Mouse (Mus musculus): ENCODE data around the gene Cavin2. TPM values are rescaled to one million over a fixed set of nuclear protein-coding genes. Genes with fewer than 3 reads are reported as not detected.

The Cavin2 gene
- total and polyA plus RNA-seq, 3 experiments: not detected

- no peak overlapping the region for H3K4me2 ChIP-seq (ENCODE audit: insufficient read depth, low read depth, poor library complexity, severe bottlenecking)
- H3K36me3 ChIP-seq (replicated peaks in 1 of 2; ENCODE audit: control insufficient read depth in 1 of 2, insufficient read depth in 1 of 2, low read length in 1 of 2): no peaks in the 10 kb centered on the region
- no peak overlapping the region for H3K27ac ChIP-seq (ENCODE audit: insufficient read depth, low read depth)
- no peaks in the 10 kb centered on the region for H3K79me2 ChIP-seq (replicated peaks; ENCODE audit: control insufficient read depth, extremely low read depth, insufficient read depth, poor library complexity, severe bottlenecking)
- H3K9ac ChIP-seq (ENCODE audit: insufficient read depth, low read depth): no peak overlapping the region
- H3K4me1 ChIP-seq (ENCODE audit: control insufficient read depth in 1 of 2, insufficient read depth in 2 of 2): no peaks in the 10 kb centered on the region
- dilution Hi-C loops (cut with MboI; ENCODE audit: extremely low pct_ligation_motif_present, extremely low pct_unique_long_range_greater_than_20kb, low sequenced_read_pairs) (no loop called here), in situ Hi-C loops (cut with MboI; ENCODE audit: low pct_ligation_motif_present, low pct_unique_long_range_greater_than_20kb, low sequenced_read_pairs) (no loop called here)
- H3K4me3 ChIP-seq (replicated peaks in 1 of 3; ENCODE audit: low read depth in 2 of 3, low read length in 2 of 3, poor library complexity in 1 of 3): no peak overlapping the region
- TF ChIP-seq NELFE (IDR thresholded peaks at IDR 0.05; ENCODE audit: low read depth, low read length): no peak
- DNase-seq (ENCODE audit: extremely low read depth): no peak
- H3K27me3 ChIP-seq (replicated peaks): no peaks in the 10 kb centered on the region
- H3K9me3 ChIP-seq (replicated peaks; ENCODE audit: low read length): no peaks in the 10 kb centered on the region
These were observed 18.1 kb downstream of the Cavin2 start for GRCm38 (mm10) chr1:51307056-51307455.

DNA sequence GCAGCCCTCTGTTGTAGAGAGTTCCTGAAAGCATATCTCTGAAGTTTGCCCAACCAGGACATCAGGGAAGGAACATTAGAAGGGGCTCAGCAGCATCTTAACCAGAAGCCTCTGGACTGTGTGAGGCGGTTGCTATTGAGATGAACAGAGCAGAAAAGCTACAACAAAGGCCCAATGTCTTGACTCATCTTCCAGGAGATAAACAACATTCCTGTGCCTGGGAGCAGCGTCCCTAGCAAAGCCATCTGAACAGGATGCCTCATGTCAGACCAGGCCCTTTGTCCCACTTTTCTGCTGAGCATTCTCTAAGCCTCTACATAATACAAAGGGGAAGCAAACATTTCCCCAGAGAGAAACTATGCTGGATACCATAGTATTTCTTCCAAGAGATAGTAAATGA is 26.6 kb downstream of the Cavin2 start:
- dilution Hi-C loops (cut with MboI; ENCODE audit: extremely low pct_ligation_motif_present, extremely low pct_unique_long_range_greater_than_20kb, low sequenced_read_pairs) (no loop called here), in situ Hi-C loops (cut with MboI; ENCODE audit: low pct_ligation_motif_present, low pct_unique_long_range_greater_than_20kb, low sequenced_read_pairs) (no loop called here)
- Histone ChIP-seq H3K4me1 (ENCODE audit: control insufficient read depth in 1 of 2, insufficient read depth in 2 of 2) (no peaks in the 10 kb centered on the region), H3K27ac (ENCODE audit: insufficient read depth, low read depth) (no peak overlapping the region), H3K27me3 (replicated peaks) (no peaks in the 10 kb centered on the region), H3K9me3 (replicated peaks; ENCODE audit: low read length) (no peaks in the 10 kb centered on the region), H3K36me3 (replicated peaks in 1 of 2; ENCODE audit: control insufficient read depth in 1 of 2, insufficient read depth in 1 of 2, low read length in 1 of 2) (no peaks in the 10 kb centered on the region), H3K4me3 (replicated peaks in 1 of 3; ENCODE audit: low read depth in 2 of 3, low read length in 2 of 3, poor library complexity in 1 of 3) (no peak overlapping the region), H3K9ac (ENCODE audit: insufficient read depth, low read depth) (no peak overlapping the region), H3K79me2 (replicated peaks; ENCODE audit: control insufficient read depth, extremely low read depth, insufficient read depth, poor library complexity, severe bottlenecking) (no peaks in the 10 kb centered on the region), H3K4me2 (ENCODE audit: insufficient read depth, low read depth, poor library complexity, severe bottlenecking) (no peak overlapping the region)
- TF ChIP-seq IRF4 (IDR thresholded peaks at IDR 0.05; ENCODE audit: low read depth, low read length): no peak
- no peak for TF ChIP-seq MAX (IDR thresholded peaks at IDR 0.05; ENCODE audit: low read length)
- no peak for TF ChIP-seq POLR2A (IDR thresholded peaks at IDR 0.05; ENCODE audit: low read depth, low read length)
- TF ChIP-seq KAT2A (IDR thresholded peaks at IDR 0.05; ENCODE audit: insufficient replicate concordance, low read length): no peak
- no peak for TF ChIP-seq ZNF384 (IDR thresholded peaks at IDR 0.05; ENCODE audit: low read depth, low read length)
- DNase-seq (ENCODE audit: extremely low read depth): no peak

DNA sequence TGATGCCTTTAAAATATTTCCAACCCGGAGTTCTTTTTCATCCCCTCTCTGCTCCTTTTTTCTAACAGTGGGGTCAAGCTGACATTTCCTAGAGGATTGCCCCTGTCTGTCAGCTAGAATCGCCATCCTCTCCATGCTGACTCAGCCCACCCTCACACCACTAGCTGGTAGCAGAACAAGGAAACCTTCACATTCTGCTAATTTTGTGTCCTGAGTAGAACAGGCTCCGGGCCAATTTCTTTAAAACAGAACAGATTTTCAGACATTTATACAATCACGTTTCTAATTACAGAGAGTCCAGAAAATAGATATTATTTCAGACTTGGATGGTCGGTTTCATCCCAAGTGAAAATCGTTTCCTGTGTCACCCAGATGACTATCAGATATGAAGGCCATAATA is 34.6 kb downstream of the Cavin2 start:
- Histone ChIP-seq H3K9ac (ENCODE audit: insufficient read depth, low read depth) (no peak overlapping the region), H3K27ac (ENCODE audit: insufficient read depth, low read depth) (no peak overlapping the region), H3K4me2 (ENCODE audit: insufficient read depth, low read depth, poor library complexity, severe bottlenecking) (no peak overlapping the region), H3K4me3 (replicated peaks in 1 of 3; ENCODE audit: low read depth in 2 of 3, low read length in 2 of 3, poor library complexity in 1 of 3) (no peak overlapping the region), H3K79me2 (replicated peaks; ENCODE audit: control insufficient read depth, extremely low read depth, insufficient read depth, poor library complexity, severe bottlenecking) (no peaks in the 10 kb centered on the region), H3K9me3 (replicated peaks; ENCODE audit: low read length) (no peaks in the 10 kb centered on the region), H3K4me1 (ENCODE audit: control insufficient read depth in 1 of 2, insufficient read depth in 2 of 2) (no peaks in the 10 kb centered on the region), H3K36me3 (replicated peaks in 1 of 2; ENCODE audit: control insufficient read depth in 1 of 2, insufficient read depth in 1 of 2, low read length in 1 of 2) (no peaks in the 10 kb centered on the region), H3K27me3 (replicated peaks) (no peaks in the 10 kb centered on the region)
- TF ChIP-seq BHLHE40 (IDR thresholded peaks at IDR 0.05; ENCODE audit: low read depth, low read length): no peak
- no peak for TF ChIP-seq PAX5 (IDR thresholded peaks at IDR 0.05; ENCODE audit: low read length)
- TF ChIP-seq NELFE (IDR thresholded peaks at IDR 0.05; ENCODE audit: low read depth, low read length): no peak
- TF ChIP-seq UBTF (IDR thresholded peaks at IDR 0.05; ENCODE audit: low read depth, low read length): no peak
- no peak for TF ChIP-seq JUND (conservative IDR thresholded peaks at IDR 0.05; ENCODE audit: low read depth, low read length)
- no peak for TF ChIP-seq NRF1 (IDR thresholded peaks at IDR 0.05; ENCODE audit: low read depth, low read length)
- no peak for TF ChIP-seq EP300 (IDR thresholded peaks at IDR 0.05; ENCODE audit: low read length)
- no peak for TF ChIP-seq TBP (conservative IDR thresholded peaks at IDR 0.05; ENCODE audit: low read depth, low read length)
- TF ChIP-seq POLR2AphosphoS2 (IDR thresholded peaks at IDR 0.05; ENCODE audit: low read depth, low read length): no peak
- TF ChIP-seq TCF12 (IDR thresholded peaks at IDR 0.05; ENCODE audit: low read depth, low read length): no peak
- TF ChIP-seq SIN3A (IDR thresholded peaks at IDR 0.05; ENCODE audit: low read length): no peak
- TF ChIP-seq ZC3H11A (IDR thresholded peaks at IDR 0.05; ENCODE audit: low read depth, low read length): no peak
- no peak for TF ChIP-seq USF1 (IDR thresholded peaks at IDR 0.05; ENCODE audit: low read depth, low read length)
- no peak for TF ChIP-seq MAFK (IDR thresholded peaks at IDR 0.05; ENCODE audit: insufficient replicate concordance, low read length)
- no peak for TF ChIP-seq CHD2 (IDR thresholded peaks at IDR 0.05; ENCODE audit: low read length)
- TF ChIP-seq MYC (IDR thresholded peaks at IDR 0.05; ENCODE audit: low read depth, low read length): no peak
- TF ChIP-seq ZMIZ1 (IDR thresholded peaks at IDR 0.05; ENCODE audit: low read depth, low read length): no peak
- TF ChIP-seq USF2 (conservative IDR thresholded peaks at IDR 0.05; ENCODE audit: low read depth, low read length): no peak
- no peak for TF ChIP-seq SMC3 (IDR thresholded peaks at IDR 0.05; ENCODE audit: low read depth, low read length)
- no peak for DNase-seq (ENCODE audit: extremely low read depth)
- in situ Hi-C loops (cut with MboI; ENCODE audit: low pct_ligation_motif_present, low pct_unique_long_range_greater_than_20kb, low sequenced_read_pairs): no loop called here
- dilution Hi-C loops (cut with MboI; ENCODE audit: extremely low pct_ligation_motif_present, extremely low pct_unique_long_range_greater_than_20kb, low sequenced_read_pairs): no loop called here
